Mouse (Mus musculus) heart, embryonic 14.5 days (tissue): ENCODE measurements around the gene Abcf3. TPM values are rescaled to one million over a fixed set of nuclear protein-coding genes. Genes with fewer than 3 reads are reported as not detected.

Source experiments
- ATAC-seq: fragments of 200-750 bp; cut with Nextera tagmentation; 2 replicates; pipeline ENCODE4 v1.8.0; 2017; ENCODE audit warnings: low read depth, moderate TSS enrichment; ENCODE audit not compliant: insufficient number of reproducible peaks, insufficient read depth, low FRiP score
- H3K27ac ChIP-seq, 2 experiments: fragments of 200-500 bp in 1 of 2; fragments of 300-500 bp in 1 of 2; sonication (generic) in 1 of 2; replicated peaks in 1 of 2; 2 replicates each; pipeline ENCODE4 v1.5.1; 2012 to 2014; ENCODE audit warnings: low read depth in 2 of 2, low read length in 2 of 2, control low read depth in 1 of 2, mild to moderate bottlenecking in 1 of 2, mixed read lengths in 1 of 2; ENCODE audit not compliant: control insufficient read depth in 1 of 2, insufficient read depth in 1 of 2
- H3K27me3 ChIP-seq: fragments of 300-500 bp; sonication (generic); 2 replicates; pipeline ENCODE4 v1.6.1; 2014; ENCODE audit warnings: mild to moderate bottlenecking, low read length, control low read depth; ENCODE audit not compliant: control insufficient read depth, insufficient read depth
- H3K36me3 ChIP-seq: fragments of 300-500 bp; sonication (generic); 2 replicates; pipeline ENCODE4 v1.6.1; 2014; ENCODE audit warnings: mild to moderate bottlenecking, control low read depth, low read length, mixed read lengths; ENCODE audit not compliant: control insufficient read depth, insufficient read depth
- H3K4me1 ChIP-seq, 2 experiments: fragments of 200-500 bp in 1 of 2; fragments of 300-500 bp in 1 of 2; sonication (generic) in 1 of 2; 2 replicates each; pipeline ENCODE4 v1.6.1; 2012 to 2014; ENCODE audit warnings: low read length in 2 of 2, control low read depth in 1 of 2, mixed read lengths in 1 of 2; ENCODE audit not compliant: control insufficient read depth in 2 of 2, insufficient read depth in 2 of 2
- H3K4me2 ChIP-seq: fragments of 300-500 bp; sonication (generic); 2 replicates; pipeline ENCODE4 v1.6.1; 2014; ENCODE audit warnings: mild to moderate bottlenecking, low read length
- H3K4me3 ChIP-seq, 2 experiments: fragments of 200-500 bp in 1 of 2; fragments of 300-500 bp in 1 of 2; sonication (generic) in 1 of 2; 2 replicates each; pipeline ENCODE4 v1.5.1; 2012 to 2014; ENCODE audit warnings: low read length in 2 of 2, mild to moderate bottlenecking in 2 of 2, control low read depth in 1 of 2, low read depth in 1 of 2, moderate library complexity in 1 of 2; ENCODE audit not compliant: control insufficient read depth in 1 of 2, insufficient read depth in 1 of 2
- H3K9ac ChIP-seq: fragments of 300-500 bp; sonication (generic); 2 replicates; pipeline ENCODE4 v1.6.1; 2014; ENCODE audit warnings: mild to moderate bottlenecking, low read length
- H3K9me3 ChIP-seq: fragments of 300-500 bp; sonication (generic); 2 replicates; pipeline ENCODE4 v1.6.1; 2016; ENCODE audit warnings: low read length, control low read depth; ENCODE audit not compliant: control insufficient read depth
- WGBS: fragments of 180-500 bp; shearing (Covaris S2); extraction: QIAGEN DNeasy Blood & Tissue Kit; methylation state at CpG from one replicate; pipeline ENCODE4 v1.1.7; 2014; 5-methylcytosine and 5-hydroxymethylcytosine counted together
- polyA plus RNA-seq: library from polyadenylated mRNA; unstranded; fragments of >200 nt; fragmentation: Nextera tagmentation; extraction: Ambion mirVana; gene quantifications from 2 replicates; pipeline ENCODE4 v1.2.1, GENCODE M21; 2014

Gene Abcf3
- polyA plus RNA-seq: 37.1 and 46.0 TPM in 2 replicates

DNA sequence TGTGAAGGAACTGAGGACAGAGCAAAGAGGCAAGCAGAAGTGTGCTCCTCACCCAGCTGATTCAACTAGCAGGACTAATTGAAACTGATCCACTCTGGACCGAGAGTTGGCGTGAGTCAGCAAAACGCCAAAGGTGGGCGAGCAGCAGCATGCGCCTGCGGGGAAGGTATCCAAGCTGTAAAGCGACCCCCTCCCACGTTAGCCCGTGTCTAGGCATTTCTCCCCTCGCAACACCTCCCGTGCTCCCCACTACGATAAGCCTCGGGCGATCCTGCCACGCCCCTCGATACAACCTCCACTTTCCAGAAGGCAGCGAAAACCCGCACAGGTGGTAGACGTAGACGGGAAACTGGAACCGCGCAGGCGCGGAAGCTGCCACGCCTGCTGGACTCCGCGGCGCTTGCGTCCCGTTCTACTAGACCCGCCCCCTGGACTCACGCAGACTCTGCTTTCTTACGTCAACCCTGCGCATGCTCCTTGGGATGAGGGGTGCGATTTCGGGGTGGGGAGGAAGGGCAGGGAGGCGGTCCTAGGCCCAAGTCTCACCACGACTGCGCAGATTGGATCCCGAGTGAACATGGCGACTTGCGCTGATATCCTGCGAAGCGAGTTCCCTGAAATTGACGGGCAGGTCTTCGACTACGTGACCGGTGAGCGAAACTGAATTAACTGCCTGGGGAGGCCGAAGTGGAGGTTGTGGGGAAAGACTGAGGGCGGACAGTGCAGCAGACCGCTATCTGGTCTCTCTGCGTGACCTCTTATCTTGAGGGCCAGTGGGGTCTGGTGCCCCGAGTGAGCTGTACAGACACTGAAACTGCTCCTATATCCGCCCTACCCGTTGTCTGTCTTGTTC, at the start of gene Abcf3:
TSS of gene Abcf3 (plus strand) at position 482 of the 853 bp plus-strand sequence.
- no peaks in the 10 kb centered on the region for H3K9me3 ChIP-seq
- peak within 1 kb of the TSS; percentile 88 for H3K4me2 ChIP-seq
- H3K36me3 ChIP-seq: peaks cover 61% of the 10 kb centered on the region
- H3K27me3 ChIP-seq: no peaks in the 10 kb centered on the region
- peak within 1 kb of the TSS; percentile 72 to 73 for H3K27ac ChIP-seq
- peak within 1 kb of the TSS; percentile 74 to 77 for H3K4me3 ChIP-seq
- WGBS: under 1% methylated on average over 56 of the region's 56 CpGs
- peaks cover 2 to 14% of the 10 kb centered on the region in 2 experiments; a peak in 3 of 4 replicates for H3K4me1 ChIP-seq
- H3K9ac ChIP-seq: peak within 1 kb of the TSS; percentile 91
- peak; percentile 99 for ATAC-seq

DNA sequence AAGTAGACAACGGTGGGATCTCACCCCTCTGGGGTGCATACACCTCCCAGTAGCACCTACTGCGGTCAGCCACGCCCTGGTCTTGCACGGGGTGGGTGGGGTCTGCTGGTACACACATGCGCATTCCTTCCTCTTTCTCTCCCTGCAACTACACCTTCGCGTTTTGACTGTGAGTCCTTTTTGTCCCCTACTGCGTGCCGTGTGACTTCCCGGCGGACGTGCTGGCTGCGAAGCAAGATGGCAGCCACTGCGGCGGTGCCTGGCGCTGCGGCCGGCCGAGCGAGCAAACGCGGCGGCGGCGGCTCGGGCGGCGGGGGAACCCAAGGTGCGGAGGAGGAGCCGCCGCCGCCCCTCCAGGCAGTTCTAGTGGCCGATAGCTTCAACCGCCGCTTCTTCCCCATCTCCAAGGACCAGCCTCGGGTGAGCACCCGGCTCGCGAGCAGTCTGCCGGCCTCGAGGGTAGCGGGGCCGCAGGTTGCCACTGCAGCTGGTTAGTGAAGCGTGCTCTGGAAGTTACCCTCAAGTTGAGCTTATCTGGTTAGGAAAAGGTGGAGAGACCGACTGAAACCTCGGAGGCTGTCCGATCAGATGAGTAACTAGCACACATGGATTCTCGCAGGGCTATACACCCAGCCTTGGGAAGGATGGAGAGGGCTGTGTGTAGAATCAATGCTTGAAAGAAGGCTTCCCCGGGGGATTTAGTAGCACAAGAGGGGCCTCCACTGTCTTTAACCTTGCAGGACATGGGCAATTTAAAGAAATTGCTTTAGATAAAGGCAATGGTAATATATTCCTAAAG, 49.5 kb upstream of the Abcf3 start, which contains the start of gene Eif2b5:
TSS of gene Eif2b5 (plus strand) at position 141 of the 799 bp plus-strand sequence.
- Histone ChIP-seq H3K4me1 (peaks cover 5 to 8% of the 10 kb centered on the region in 2 experiments; a peak in 3 of 4 replicates), H3K4me3 (peak within 1 kb of the TSS; percentile 97 to 98), H3K36me3 (peaks cover 35% of the 10 kb centered on the region), H3K27me3 (no peaks in the 10 kb centered on the region), H3K27ac (peak within 1 kb of the TSS; percentile 57 to 73; a peak in 3 of 4 replicates), H3K4me2 (peak within 1 kb of the TSS; percentile 95), H3K9ac (peak within 1 kb of the TSS; percentile 95), H3K9me3 (no peaks in the 10 kb centered on the region)
- WGBS: under 1% methylated on average over 41 of the region's 49 CpGs
- ATAC-seq: peak; percentile 92

DNA sequence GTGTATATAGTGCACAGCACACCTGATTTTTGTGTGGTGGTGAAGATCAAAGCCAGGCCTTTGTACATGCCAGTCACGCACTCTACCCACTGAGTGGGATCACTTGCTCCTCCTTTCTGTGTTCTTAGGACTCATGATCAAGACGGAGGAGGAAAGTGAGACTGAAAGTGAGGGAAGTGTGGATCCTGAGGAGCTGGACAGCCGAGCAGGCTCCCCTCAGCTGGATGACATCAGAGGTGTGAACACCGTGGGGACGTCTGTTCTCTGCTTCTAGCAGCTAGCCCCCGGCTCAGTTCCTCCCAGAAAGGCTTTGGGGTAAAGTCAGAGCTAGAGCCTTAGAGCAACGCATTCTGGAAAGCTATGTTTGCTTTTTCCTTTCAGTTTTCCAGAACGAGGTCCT, 42.4 kb upstream of the Abcf3 start:
- no peaks in the 10 kb centered on the region for H3K4me1 ChIP-seq
- no peak overlapping the region for H3K9ac ChIP-seq
- H3K4me3 ChIP-seq: no peak overlapping the region
- WGBS: 81% methylated on average over 8 of the region's 8 CpGs
- H3K4me2 ChIP-seq: no peak overlapping the region
- ATAC-seq: no peak
- no peaks in the 10 kb centered on the region for H3K9me3 ChIP-seq
- H3K27me3 ChIP-seq: no peaks in the 10 kb centered on the region
- H3K36me3 ChIP-seq: peaks cover 100% of the 10 kb centered on the region
- H3K27ac ChIP-seq: no peak overlapping the region

DNA sequence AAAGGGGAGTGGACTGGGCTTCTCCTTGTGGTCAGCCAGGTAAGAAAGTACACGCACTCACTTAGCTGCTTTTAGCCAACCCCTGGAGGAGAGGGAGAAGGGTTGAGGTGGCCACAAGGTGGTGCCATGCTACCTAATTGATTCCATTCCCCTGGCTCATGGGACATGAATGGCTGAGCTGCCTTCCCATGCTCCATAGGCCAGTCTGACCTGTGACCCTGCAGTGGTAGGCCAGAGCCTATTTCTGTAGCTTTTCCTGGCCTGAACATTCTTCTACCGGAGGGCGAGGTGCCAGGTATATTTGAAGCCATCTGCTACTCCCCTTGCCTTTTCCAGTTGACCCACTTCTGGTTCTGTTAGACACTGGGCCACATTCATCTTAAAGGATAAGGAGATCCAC, 39.0 kb upstream of the Abcf3 start:
- H3K9me3 ChIP-seq: no peaks in the 10 kb centered on the region
- H3K4me2 ChIP-seq: no peak overlapping the region
- no peak overlapping the region for H3K27ac ChIP-seq
- H3K36me3 ChIP-seq: peaks cover 76% of the 10 kb centered on the region
- no peak overlapping the region for H3K4me3 ChIP-seq
- H3K4me1 ChIP-seq: no peaks in the 10 kb centered on the region
- H3K27me3 ChIP-seq: no peaks in the 10 kb centered on the region
- H3K9ac ChIP-seq: no peak overlapping the region
- 71% methylated on average over 3 of the region's 3 CpGs for WGBS
- 0 out of 2 replicates have a peak, but pooled peaks have one; percentile 43 for ATAC-seq

DNA sequence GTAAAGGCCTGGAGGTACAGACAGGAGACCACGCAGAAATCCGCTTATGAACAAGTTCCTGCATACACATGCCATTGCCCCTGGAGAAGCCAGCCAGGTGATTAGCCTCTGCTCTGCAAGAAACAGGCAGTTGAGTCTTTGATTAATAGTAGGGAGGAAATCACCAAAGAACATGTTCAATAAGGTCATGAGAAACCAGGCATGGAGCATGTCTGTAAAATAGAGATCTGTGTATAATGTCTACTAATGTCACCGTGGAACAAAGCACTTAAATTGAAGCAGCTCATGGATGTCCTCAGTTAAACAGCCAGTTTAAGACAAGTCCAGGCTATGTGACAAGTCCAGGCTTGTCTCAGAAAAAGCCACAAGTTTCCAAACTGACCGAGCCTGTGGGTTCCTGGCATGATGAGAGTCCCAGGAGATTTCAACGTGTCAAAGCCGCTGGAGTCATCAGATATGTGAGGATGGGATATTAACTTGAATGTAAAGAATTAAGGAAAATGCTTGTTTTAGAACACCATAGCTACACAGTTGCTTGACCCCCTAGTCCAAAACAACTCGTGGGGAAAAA, 37.0 kb upstream of the Abcf3 start:
- Histone ChIP-seq H3K4me3 (no peak overlapping the region), H3K9me3 (no peaks in the 10 kb centered on the region), H3K4me2 (no peak overlapping the region), H3K27me3 (no peaks in the 10 kb centered on the region), H3K27ac (no peak overlapping the region), H3K4me1 (0 out of 4 replicates have a peak, but pooled peaks cover 0 to 5% of the 10 kb centered on the region in 2 experiments), H3K9ac (no peak overlapping the region), H3K36me3 (peaks cover 55% of the 10 kb centered on the region)
- 91% methylated on average over 7 of the region's 7 CpGs for WGBS
- no peak for ATAC-seq

DNA sequence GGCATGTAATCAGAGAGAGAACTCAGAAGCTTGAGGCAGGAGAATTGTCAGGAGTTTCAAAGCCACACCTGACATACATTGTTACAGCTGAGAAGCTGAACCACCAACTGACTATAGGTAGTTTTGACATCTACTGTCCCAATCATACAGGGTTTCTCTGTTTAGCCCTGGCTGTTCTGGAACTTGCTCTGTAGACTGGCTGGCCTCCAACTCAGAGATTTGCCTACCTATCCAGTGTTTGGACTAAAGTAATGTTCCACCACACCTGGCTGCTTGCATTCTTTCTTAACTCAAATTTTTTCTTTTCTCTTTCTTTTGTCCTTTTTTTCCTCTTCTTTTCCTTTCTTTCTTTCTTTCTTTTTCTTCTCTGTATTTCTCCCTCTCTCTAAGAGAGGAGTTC, 32.3 kb upstream of the Abcf3 start:
- ATAC-seq: no peak
- Histone ChIP-seq H3K4me1 (peaks cover 0 to 31% of the 10 kb centered on the region in 2 experiments; a peak in 3 of 4 replicates), H3K4me2 (peak overlapping the region; percentile 77), H3K9ac (peak overlapping the region; percentile 97), H3K4me3 (peak overlapping the region in 1 of 2 experiments; percentile 85; a peak in 2 of 4 replicates), H3K27me3 (no peaks in the 10 kb centered on the region), H3K36me3 (peaks cover 25% of the 10 kb centered on the region), H3K9me3 (no peaks in the 10 kb centered on the region), H3K27ac (peak overlapping the region in 1 of 2 experiments; percentile 94; a peak in 2 of 4 replicates)

DNA sequence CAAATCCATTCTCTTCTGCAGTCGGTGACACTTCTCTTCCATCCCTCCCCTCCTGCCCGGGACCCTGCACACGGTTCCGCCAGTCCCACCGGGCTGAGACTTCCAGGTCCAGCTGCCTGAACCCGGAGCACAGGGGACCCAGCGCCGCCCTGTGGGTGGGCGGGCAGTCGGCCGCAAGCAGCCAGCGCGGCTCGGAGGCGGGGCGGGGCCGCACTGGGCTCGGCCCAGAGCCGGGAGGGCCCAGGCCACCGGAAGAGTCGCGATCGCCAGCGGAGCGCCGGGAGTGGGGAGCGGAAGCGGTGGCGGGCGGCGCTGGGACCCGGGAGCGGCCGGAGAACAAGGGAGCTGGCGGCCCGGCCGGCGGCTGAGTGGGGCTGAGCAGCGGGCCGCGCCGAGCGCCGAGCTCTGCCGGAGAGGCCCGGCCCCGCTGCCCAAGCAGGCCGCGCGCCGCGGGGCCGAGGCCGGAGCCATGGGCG, 31.6 kb upstream of the Abcf3 start, which contains the start of gene Dvl3:
TSS of gene Dvl3 (plus strand) at position 257 of the 476 bp plus-strand sequence.
- H3K27ac ChIP-seq: peak within 1 kb of the TSS; percentile 92 to 94

More for the DNA sequence above, 31.6 kb upstream of the Abcf3 start, which contains the start of gene Dvl3:
- H3K36me3 ChIP-seq: peaks cover 25% of the 10 kb centered on the region
- peak; percentile 95 for ATAC-seq
- H3K4me1 ChIP-seq: peaks cover 0 to 31% of the 10 kb centered on the region in 2 experiments; a peak in 3 of 4 replicates
- H3K9ac ChIP-seq: peak within 1 kb of the TSS; percentile 97
- peak within 1 kb of the TSS; percentile 91 for H3K4me2 ChIP-seq
- peak within 1 kb of the TSS; percentile 76 to 85 for H3K4me3 ChIP-seq
- H3K9me3 ChIP-seq: no peaks in the 10 kb centered on the region
- no peaks in the 10 kb centered on the region for H3K27me3 ChIP-seq
- under 1% methylated on average over 55 of the region's 55 CpGs for WGBS
